Comparison of ENCODE assay signal across 10 mouse cellular contexts in genomic region chr8:120294982-120295870, GRCm38 (mm10).
DNase-seq lines count a peak whose midpoint lies in the region; ATAC-seq and TF ChIP-seq lines count a peak whose summit lies in the region.
"Had no signal": no experiment of that assay in that cellular context is flagged by ENCODE, and none has a peak within 500 bp of the region (broad histone marks: within the 10 kb centered on the region; RNA-seq: fewer than 3 reads in every experiment).

No protein-coding gene starts in this region.

- H3K9me3 ChIP-seq in heart, embryonic 16.5 days (replicated peaks; ENCODE audit: control insufficient read depth, low read length), result no peaks in the 10 kb centered on the region
- H3K9me3 ChIP-seq in embryonic facial prominence, embryonic 10.5 days, result no peaks in the 10 kb centered on the region
- no peaks in the 10 kb centered on the region for H3K9me3 ChIP-seq in midbrain, postnatal 0 days (ENCODE audit: low read length)
- H3K9me3 ChIP-seq: G1E had no signal

- H3K4me1 ChIP-seq in heart, embryonic 16.5 days (ENCODE audit: control insufficient read depth, insufficient read depth, low read length), result peaks cover 47% of the 10 kb centered on the region
- peaks cover 97% of the 10 kb centered on the region for H3K4me1 ChIP-seq in embryonic facial prominence, embryonic 10.5 days
- H3K4me1 ChIP-seq in midbrain, postnatal 0 days (ENCODE audit: insufficient read depth, low read length), result peaks cover 48% of the 10 kb centered on the region

- DNase-seq in heart, postnatal 4 days, result no peak
- DNase-seq in embryonic facial prominence, embryonic 10.5 days (ENCODE audit: low spot score), result peak; percentile 79
- peak; percentile 76 for DNase-seq in kidney, postnatal 10 days
- no peak for DNase-seq in midbrain, postnatal 0 days (ENCODE audit: low spot score)
- no peak for DNase-seq in left cerebral cortex, postnatal 25 days (ENCODE audit: low spot score in 2 of 2)
- no peak for DNase-seq in cerebellum, postnatal 36 days

- no peak overlapping the region for H3K9ac ChIP-seq in heart, embryonic 16.5 days (ENCODE audit: low read length)
- no peak overlapping the region for H3K9ac ChIP-seq in midbrain, postnatal 0 days (replicated peaks; ENCODE audit: low read length, poor library complexity, severe bottlenecking)

- no peaks in the 10 kb centered on the region for H3K36me3 ChIP-seq in heart, embryonic 16.5 days (ENCODE audit: control insufficient read depth, insufficient read depth)
- no peaks in the 10 kb centered on the region for H3K36me3 ChIP-seq in embryonic facial prominence, embryonic 10.5 days (replicated peaks)
- H3K36me3 ChIP-seq in midbrain, postnatal 0 days (ENCODE audit: insufficient read depth, low read length), result no peaks in the 10 kb centered on the region
- H3K36me3 ChIP-seq: G1E had no signal

- no peak for TF ChIP-seq CTCF in midbrain, postnatal 0 days (IDR thresholded peaks at IDR 0.05)

- WGBS in heart, embryonic 16.5 days, result 47% methylated on average over 16 of the region's 17 CpGs
- WGBS in embryonic facial prominence, embryonic 10.5 days, result 12% methylated on average over 17 of the region's 17 CpGs
- 30% methylated on average over 15 of the region's 17 CpGs for WGBS in midbrain, postnatal 0 days

- no peaks in the 10 kb centered on the region for H3K27me3 ChIP-seq in heart, embryonic 16.5 days (ENCODE audit: control insufficient read depth, insufficient read depth, low read length)
- peaks cover 35% of the 10 kb centered on the region; the same call in 1 of the 2 replicates for H3K27me3 ChIP-seq in embryonic facial prominence, embryonic 10.5 days (replicated peaks; ENCODE audit: low read depth, poor library complexity, severe bottlenecking)
- no peaks in the 10 kb centered on the region for H3K27me3 ChIP-seq in midbrain, postnatal 0 days (ENCODE audit: insufficient read depth, low read length)

- peak; percentile 12; the same call in 1 of the 2 replicates for ATAC-seq in heart, embryonic 16.5 days (replicated peaks; ENCODE audit: extremely low read depth, insufficient read depth, low FRiP score)
- ATAC-seq in midbrain, postnatal 0 days (ENCODE audit: low FRiP score), result no peak
- no peak for ATAC-seq in granulocyte monocyte progenitor cell, adult 5-6 weeks (replicated peaks; ENCODE audit: poor library complexity, severe bottlenecking)

- H3K27ac ChIP-seq in heart, embryonic 16.5 days (ENCODE audit: low read length), result no peak overlapping the region
- peak overlapping the region; percentile 85 for H3K27ac ChIP-seq in embryonic facial prominence, embryonic 10.5 days (replicated peaks)
- peak overlapping the region; percentile 59 for H3K27ac ChIP-seq in midbrain, postnatal 0 days (ENCODE audit: low read depth, low read length)

- H3K4me3 ChIP-seq in heart, embryonic 16.5 days (ENCODE audit: low read length), result no peak overlapping the region
- H3K4me3 ChIP-seq in embryonic facial prominence, embryonic 10.5 days, result peak overlapping the region; percentile 41
- H3K4me3 ChIP-seq in midbrain, postnatal 0 days (ENCODE audit: low read depth, low read length), result no peak overlapping the region
- H3K4me3 ChIP-seq: myocyte had no signal

- H3K4me2 ChIP-seq in heart, embryonic 16.5 days (ENCODE audit: low read depth, low read length), result no peak overlapping the region
- H3K4me2 ChIP-seq in midbrain, postnatal 0 days (ENCODE audit: low read depth, low read length, poor library complexity, severe bottlenecking), result no peak overlapping the region

- intact Hi-C loops in left cerebral cortex, postnatal 25 days (cut with DNase I), result no loop called here

Comparison
In these comparisons a context has a peak if more than half of its experiments do, and no peak if none do; other contexts are left out.
1. DNase-seq: peak in embryonic facial prominence, embryonic 10.5 days (single experiment) and kidney, postnatal 10 days (single experiment); none in heart, postnatal 4 days (single experiment), midbrain, postnatal 0 days (single experiment), left cerebral cortex, postnatal 25 days (0 of 2) and cerebellum, postnatal 36 days (0 of 2).